Mouse (Mus musculus) T-helper 17 cell (primary cell): ENCODE measurements around the gene Acat1.

Source experiments
- in situ Hi-C, 2 experiments: fragments of 300-600 bp; cut with MboI, MseI; formaldehyde crosslinking; loops; 1 replicate in 1 of 2; 2 replicates in 1 of 2; pipeline ENCODE4 v1.15.1; 2025; ENCODE audit warnings: high pct_unique_total_duplicates in 2 of 2

Acat1 gene

GRCm38 (mm10) chr9:53535416-53536320 is 74.5 kb downstream of the Acat1 start:
- in situ Hi-C loops, result loop anchor here (10.0 to 25.0 kb wide), 2 partner anchors 281 to 1377 kb away; partner anchors contain the start of gene Hykk (in 1 of the 2)
